Mouse (Mus musculus) stomach, embryonic 14.5 days (tissue): ENCODE data around the gene Vps41. TPM values are rescaled to one million over a fixed set of nuclear protein-coding genes. Genes with fewer than 3 reads are reported as not detected.

Experiments used
- ATAC-seq: fragments of 200-750 bp; cut with Nextera tagmentation; 2 replicates; pipeline ENCODE4 v1.8.0; 2017; ENCODE audit warnings: low read depth, moderate TSS enrichment; ENCODE audit not compliant: insufficient number of reproducible peaks, insufficient read depth, low FRiP score
- H3K27ac ChIP-seq: fragments of 300-500 bp; sonication (generic); 2 replicates; pipeline ENCODE4 v1.5.1; 2014; ENCODE audit warnings: mild to moderate bottlenecking, low read length, moderate library complexity, mixed read lengths
- H3K27me3 ChIP-seq: fragments of 300-500 bp; sonication (generic); 2 replicates; pipeline ENCODE4 v1.6.1; 2014; ENCODE audit warnings: low read length, control low read depth, mixed read lengths; ENCODE audit not compliant: control insufficient read depth, insufficient read depth
- H3K36me3 ChIP-seq: fragments of 300-500 bp; sonication (generic); 2 replicates; pipeline ENCODE4 v1.6.1; 2014; ENCODE audit warnings: mild to moderate bottlenecking, control low read depth, low read length, moderate library complexity, mixed read lengths; ENCODE audit not compliant: control insufficient read depth, insufficient read depth
- H3K4me1 ChIP-seq: fragments of 300-500 bp; sonication (generic); 2 replicates; pipeline ENCODE4 v1.6.1; 2014; ENCODE audit warnings: low read length, control low read depth, mixed read lengths; ENCODE audit not compliant: control insufficient read depth, insufficient read depth
- H3K4me2 ChIP-seq: fragments of 300-500 bp; sonication (generic); replicated peaks from 2 replicates; pipeline ENCODE4 v1.6.1; 2014; ENCODE audit warnings: low read depth, low read length, control low read depth
- H3K4me3 ChIP-seq: fragments of 300-500 bp; sonication (generic); 2 replicates; pipeline ENCODE4 v1.5.1; 2014; ENCODE audit warnings: low read depth, low read length, control low read depth
- H3K9ac ChIP-seq: fragments of 300-500 bp; sonication (generic); replicated peaks from 2 replicates; pipeline ENCODE4 v1.6.1; 2014; ENCODE audit warnings: low read depth, mild to moderate bottlenecking, control low read depth, low read length, moderate library complexity, mixed read lengths
- H3K9me3 ChIP-seq: fragments of 300-500 bp; sonication (generic); 2 replicates; pipeline ENCODE4 v1.6.1; 2016; ENCODE audit warnings: low read depth, low read length, control low read depth; ENCODE audit not compliant: control insufficient read depth
- WGBS: fragments of 180-500 bp; shearing (Covaris S2); extraction: QIAGEN DNeasy Blood & Tissue Kit; methylation state at CpG from one replicate; pipeline ENCODE4 v1.1.7; 2014; 5-methylcytosine and 5-hydroxymethylcytosine counted together
- polyA plus RNA-seq: library from polyadenylated mRNA; unstranded; fragments of >200 nt; fragmentation: Nextera tagmentation; extraction: Ambion mirVana; gene quantifications from 2 replicates; pipeline ENCODE4 v1.2.1, GENCODE M21; 2014

Vps41 gene
- 69.5 and 72.2 TPM in 2 replicates for polyA plus RNA-seq

DNA sequence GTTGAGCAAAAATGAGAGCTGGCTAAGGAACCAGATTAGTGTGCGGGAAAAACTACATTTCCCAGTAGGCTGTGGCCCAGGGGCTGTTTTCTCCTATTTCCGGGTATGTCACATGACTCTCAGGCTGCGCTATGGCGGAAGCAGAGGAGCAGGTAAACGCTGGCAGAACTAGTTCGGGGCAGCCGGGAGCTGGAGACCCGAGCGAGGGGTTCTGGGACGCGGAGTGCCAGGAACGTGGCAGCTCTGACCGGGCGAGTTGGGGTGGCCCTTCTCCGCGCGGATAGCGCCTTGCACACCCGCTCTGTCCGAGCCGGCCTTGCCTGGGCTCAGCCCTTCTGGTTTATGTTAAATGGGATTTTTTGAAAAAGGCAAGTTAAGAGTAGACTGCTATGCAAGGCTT, at the start of gene Vps41:
Gene Vps41, plus strand, starts transcription at position 102 of the 400 bp plus-strand sequence.
- Histone ChIP-seq H3K36me3 (no peaks in the 10 kb centered on the region), H3K9me3 (no peaks in the 10 kb centered on the region), H3K4me2 (peak within 1 kb of the TSS; percentile 50), H3K9ac (peak within 1 kb of the TSS; percentile 64), H3K27me3 (no peaks in the 10 kb centered on the region), H3K4me1 (peaks cover 7% of the 10 kb centered on the region; the same call in 1 of the 2 replicates), H3K27ac (no peak within 1 kb of the TSS), H3K4me3 (peak within 1 kb of the TSS; percentile 62)
- WGBS: under 1% methylated on average over 21 of the region's 21 CpGs
- ATAC-seq: peak; percentile 100

- Histone ChIP-seq H3K9ac (no peak overlapping the region), H3K27ac (no peak overlapping the region), H3K27me3 (no peaks in the 10 kb centered on the region), H3K4me2 (no peak overlapping the region), H3K4me1 (no peaks in the 10 kb centered on the region), H3K36me3 (no peaks in the 10 kb centered on the region), H3K4me3 (no peak overlapping the region), H3K9me3 (no peaks in the 10 kb centered on the region)
- 40% methylated on average over 7 of the region's 7 CpGs for WGBS
- ATAC-seq: no peak
Measured at GRCm38 (mm10) chr13:18698518-18699065, 18.5 kb upstream of the Vps41 start.

DNA sequence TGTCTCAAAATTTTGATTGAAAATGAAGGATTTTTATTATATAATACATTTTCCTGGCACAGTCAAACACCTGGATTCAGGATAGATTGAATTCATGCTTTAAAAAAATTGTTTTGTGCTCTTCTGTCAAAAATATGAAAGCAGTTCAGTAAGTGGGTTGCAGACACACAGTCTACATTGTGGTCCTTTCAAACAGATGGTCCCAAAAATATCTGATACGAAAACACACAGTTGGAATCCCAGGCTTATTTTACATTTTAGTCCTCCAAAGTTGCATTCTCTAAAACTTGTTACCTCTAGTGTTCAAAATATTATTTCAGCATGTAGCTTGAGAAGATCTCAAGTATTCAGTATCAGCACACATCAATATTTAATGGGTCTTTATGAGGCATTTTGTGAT, 5.4 kb upstream of the Vps41 start:
- Histone ChIP-seq H3K9ac (no peak overlapping the region), H3K4me2 (no peak overlapping the region), H3K4me3 (no peak overlapping the region), H3K9me3 (no peaks in the 10 kb centered on the region), H3K36me3 (no peaks in the 10 kb centered on the region), H3K4me1 (no peaks in the 10 kb centered on the region), H3K27ac (no peak overlapping the region), H3K27me3 (no peaks in the 10 kb centered on the region)
- no peak for ATAC-seq
- 89% methylated on average over 1 of the region's 1 CpGs for WGBS

- WGBS: 39% methylated on average over 5 of the region's 5 CpGs
- 0 out of 2 replicates have a peak, but pooled peaks have one; percentile 3 for ATAC-seq
- no peak overlapping the region for H3K4me2 ChIP-seq
Measured at GRCm38 (mm10) chr13:18716707-18717106, 379 bp upstream of the Vps41 start.

DNA sequence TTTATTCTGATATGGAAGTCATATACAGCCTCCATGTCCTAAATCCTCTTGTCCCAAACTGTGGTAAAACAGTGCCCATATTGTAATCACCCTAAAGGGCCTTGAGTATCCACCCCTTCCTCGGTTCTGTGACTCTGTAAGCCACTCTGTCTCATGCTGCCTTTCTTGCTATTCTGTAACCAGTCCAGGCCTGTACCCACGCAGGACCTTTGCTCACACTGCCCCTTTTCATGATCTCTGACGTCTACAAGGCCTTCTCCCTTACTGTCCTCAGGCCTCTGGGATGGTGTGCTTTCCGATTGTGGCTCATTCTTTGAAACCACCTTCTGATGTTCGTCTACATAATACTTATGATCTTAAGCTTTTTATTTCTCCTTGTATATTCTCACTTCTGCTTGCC, 1.4 kb downstream of the Vps41 start:
- no peak overlapping the region for H3K4me2 ChIP-seq
- ATAC-seq: no peak

More at GRCm38 (mm10) chr13:18716707-18717106, 379 bp upstream of the Vps41 start:
- Histone ChIP-seq H3K36me3 (no peaks in the 10 kb centered on the region), H3K4me3 (peak overlapping the region; percentile 62; the same call in 1 of the 2 replicates), H3K9ac (no peak overlapping the region), H3K27ac (no peak overlapping the region), H3K9me3 (no peaks in the 10 kb centered on the region), H3K27me3 (no peaks in the 10 kb centered on the region), H3K4me1 (peaks cover 7% of the 10 kb centered on the region; the same call in 1 of the 2 replicates)

DNA sequence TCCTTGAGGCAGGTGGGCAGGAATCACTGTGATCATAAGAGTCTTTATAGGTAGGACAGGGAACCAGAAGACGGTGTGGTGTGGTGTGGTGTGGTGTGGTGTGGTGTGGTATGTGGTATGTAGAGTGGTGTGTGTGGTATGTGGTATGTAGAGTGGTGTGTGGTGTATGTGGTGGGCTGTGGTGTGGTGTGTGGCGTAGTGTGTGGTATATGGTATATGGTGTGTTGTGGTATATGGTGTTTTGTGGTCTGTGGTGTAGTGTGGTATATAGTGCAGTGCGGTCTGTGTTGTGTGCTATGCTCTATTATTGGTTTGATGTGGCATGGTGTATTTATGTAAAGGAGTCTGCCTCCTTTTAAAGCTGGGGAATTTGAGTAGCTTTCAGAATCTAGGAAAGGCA, 13.6 kb downstream of the Vps41 start:
- no peak for ATAC-seq
- Histone ChIP-seq H3K4me1 (no peaks in the 10 kb centered on the region), H3K27me3 (no peaks in the 10 kb centered on the region), H3K4me2 (no peak overlapping the region), H3K4me3 (no peak overlapping the region), H3K27ac (no peak overlapping the region), H3K36me3 (no peaks in the 10 kb centered on the region), H3K9me3 (no peaks in the 10 kb centered on the region), H3K9ac (no peak overlapping the region)
- 95% methylated on average over 3 of the region's 3 CpGs for WGBS

More for the DNA sequence above, 1.4 kb downstream of the Vps41 start:
- Histone ChIP-seq H3K9ac (no peak overlapping the region), H3K27ac (no peak overlapping the region), H3K4me1 (peaks cover 7% of the 10 kb centered on the region; the same call in 1 of the 2 replicates), H3K9me3 (no peaks in the 10 kb centered on the region), H3K27me3 (no peaks in the 10 kb centered on the region), H3K36me3 (no peaks in the 10 kb centered on the region), H3K4me3 (no peak overlapping the region)
- 74% methylated on average over 5 of the region's 5 CpGs for WGBS

DNA sequence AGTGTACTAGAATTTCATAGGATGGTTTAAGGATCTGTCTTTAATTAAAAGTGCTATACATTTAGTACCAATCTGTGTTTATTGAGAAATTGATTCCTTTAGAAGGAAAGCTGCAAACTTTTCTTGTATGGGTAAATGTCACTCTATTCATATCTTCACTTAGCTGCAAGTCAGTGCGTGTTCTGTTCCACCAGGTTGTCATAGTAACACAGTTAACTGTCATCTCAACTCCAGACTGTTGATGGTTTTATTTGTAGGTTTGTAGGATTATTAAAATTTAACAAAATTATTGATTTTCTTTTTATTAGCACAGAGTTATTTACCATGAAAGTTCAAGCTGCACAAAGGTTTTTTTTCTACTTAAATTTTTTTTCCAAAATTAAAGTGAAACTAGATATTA, 19.5 kb downstream of the Vps41 start:
- 74% methylated on average over 1 of the region's 1 CpGs for WGBS
- Histone ChIP-seq H3K27me3 (no peaks in the 10 kb centered on the region), H3K9me3 (no peaks in the 10 kb centered on the region), H3K9ac (no peak overlapping the region), H3K36me3 (peaks cover 9% of the 10 kb centered on the region), H3K4me2 (no peak overlapping the region), H3K27ac (no peak overlapping the region), H3K4me3 (no peak overlapping the region), H3K4me1 (no peaks in the 10 kb centered on the region)
- no peak for ATAC-seq

- 77% methylated on average over 16 of the region's 16 CpGs for WGBS
- no peak overlapping the region for H3K4me2 ChIP-seq
Measured at GRCm38 (mm10) chr13:18743575-18744265, 26.6 kb downstream of the Vps41 start.

More at GRCm38 (mm10) chr13:18743575-18744265, 26.6 kb downstream of the Vps41 start:
- ATAC-seq: no peak
- Histone ChIP-seq H3K27me3 (no peaks in the 10 kb centered on the region), H3K9me3 (no peaks in the 10 kb centered on the region), H3K36me3 (peaks cover 9% of the 10 kb centered on the region), H3K27ac (no peak overlapping the region), H3K4me3 (no peak overlapping the region), H3K9ac (no peak overlapping the region), H3K4me1 (no peaks in the 10 kb centered on the region)
